Mouse (Mus musculus): ENCODE measurements around the gene AI481877. TPM values are rescaled to one million over a fixed set of nuclear protein-coding genes. Genes with fewer than 3 reads are reported as not detected.

Gene AI481877
- polyA plus RNA-seq, 1 experiment = not detected

DNA sequence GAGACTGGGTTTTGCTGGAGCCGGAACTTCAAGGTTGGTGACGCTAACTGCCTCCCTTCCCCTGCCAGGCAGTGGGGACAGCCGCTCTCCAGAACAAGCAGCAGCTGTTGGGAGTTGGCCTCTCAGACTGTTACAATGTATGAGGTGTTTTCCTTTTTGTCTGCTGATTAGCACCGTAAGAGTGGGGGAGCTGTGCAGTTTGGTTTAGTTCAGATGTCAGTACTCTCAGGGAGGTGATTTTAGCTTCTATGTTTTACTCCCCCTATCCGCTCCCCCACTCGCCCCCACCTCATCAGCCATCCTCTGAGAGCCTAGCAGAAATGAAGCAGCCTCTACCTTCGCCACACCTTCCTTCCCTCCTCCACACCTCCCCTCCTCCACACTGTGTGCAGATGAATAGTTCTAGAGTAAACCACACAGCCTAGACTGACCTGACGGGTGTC, 143.5 kb downstream of the AI481877 start:
- Histone ChIP-seq H3K4me1 (ENCODE audit: control insufficient read depth, insufficient read depth, low read length) (no peaks in the 10 kb centered on the region), H3K4me3 (ENCODE audit: insufficient read depth, low read length) (no peak overlapping the region), H3K27ac (ENCODE audit: insufficient read depth, low read length) (no peak overlapping the region)
- TF ChIP-seq CTCF (IDR thresholded peaks at IDR 0.05; ENCODE audit: extremely low read depth, insufficient read depth, low read length) (no peak), POLR2A (IDR thresholded peaks at IDR 0.05; ENCODE audit: extremely low read depth, insufficient read depth, low read length) (no peak)

DNA sequence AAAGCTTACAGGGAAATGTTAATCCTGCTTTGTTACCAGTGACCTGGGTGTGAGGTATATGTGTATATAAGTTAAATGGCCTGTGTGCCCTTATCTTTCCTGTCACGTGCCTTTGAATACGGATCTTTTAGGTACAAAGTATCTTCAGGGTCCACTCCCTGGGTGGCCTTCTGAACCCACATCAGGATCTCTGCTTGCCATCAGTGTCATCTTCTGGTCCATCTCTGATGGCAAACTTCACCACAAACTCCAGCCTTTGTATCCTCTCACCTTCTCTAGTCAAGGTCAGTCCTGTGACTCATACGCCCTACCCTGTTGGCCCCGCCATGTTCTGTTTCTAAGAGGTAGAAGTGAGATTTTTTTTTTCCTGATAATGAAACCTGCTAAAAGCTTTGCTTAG, 144.0 kb downstream of the AI481877 start, which contains the start of gene Dnajc25:
Gene Dnajc25 (plus strand): TSS at position 301 of the 400 bp plus-strand sequence.
- Histone ChIP-seq H3K4me1 (ENCODE audit: control insufficient read depth, insufficient read depth, low read length) (no peaks in the 10 kb centered on the region), H3K27ac (ENCODE audit: insufficient read depth, low read length) (no peak within 1 kb of the TSS), H3K4me3 (ENCODE audit: insufficient read depth, low read length) (no peak within 1 kb of the TSS)
- no peak for TF ChIP-seq CTCF (IDR thresholded peaks at IDR 0.05; ENCODE audit: extremely low read depth, insufficient read depth, low read length)
- TF ChIP-seq POLR2A (IDR thresholded peaks at IDR 0.05; ENCODE audit: extremely low read depth, insufficient read depth, low read length) = no peak

Other genes starting within 250 kb of the AI481877 start
- gene Ecpas, start 226.2 kb downstream of the AI481877 start, polyA plus RNA-seq (2012; rRNA removed) = 38.6 and 40.5 TPM in 2 replicates
- 14.7 and 17.1 TPM in 2 replicates for gene Zkscan16, start 195.4 kb downstream of the AI481877 start, polyA plus RNA-seq (2012; rRNA removed)
- 0.86 and 0.89 TPM in 2 replicates for gene Ptgr1, start 151.9 kb downstream of the AI481877 start, polyA plus RNA-seq (2012; rRNA removed)
- 3.2 and 3.3 TPM in 2 replicates for gene Dnajc25, start 143.9 kb downstream of the AI481877 start, polyA plus RNA-seq (2012; rRNA removed)
- gene Gm20503, start 135.8 kb downstream of the AI481877 start, polyA plus RNA-seq (2012; rRNA removed) = 0.08 TPM in 1 of 2 replicates, not detected in the other
- 61.1 and 62.7 TPM in 2 replicates for gene Gng10, start 103.9 kb downstream of the AI481877 start, polyA plus RNA-seq (2012; rRNA removed)
- 59.1 and 60.7 TPM in 2 replicates for gene Ugcg, start 50.3 kb upstream of the AI481877 start, polyA plus RNA-seq (2012; rRNA removed)